Mouse (Mus musculus) layer of hippocampus, postnatal 10 days (tissue): ENCODE results near the gene Abcd4. TPM values are rescaled to one million over a fixed set of nuclear protein-coding genes. Genes with fewer than 3 reads are reported as not detected.

ENCODE experiments used
- DNase-seq, 2 experiments: peaks; one replicate each; pipeline ENCODE4 v3.0.0; 2021; ENCODE audit warnings: low spot score in 2 of 2
- long read RNA-seq: library from polyadenylated mRNA; stranded (forward); transcript quantifications from one replicate; pipeline ENCODE4 v2.0.0, GENCODE M21; 2023
- total RNA-seq, 2 experiments: library from RNA; stranded (reverse); gene quantifications; 2 replicates each; pipeline ENCODE4 v1.2.3; 2021

Abcd4 gene
- 10 to 100 TPM; 11.7 to 13.2 TPM for total RNA-seq
- long read RNA-seq, transcript Abcd4-201 (19 exons, 2,309 nt), result major isoform, 5 of 10 reads
- long read RNA-seq, partial matches to known transcripts, result 1 of 10 reads
- long read RNA-seq, other reads (novel, unspliced or antisense), result 4 of 10 reads

DNA sequence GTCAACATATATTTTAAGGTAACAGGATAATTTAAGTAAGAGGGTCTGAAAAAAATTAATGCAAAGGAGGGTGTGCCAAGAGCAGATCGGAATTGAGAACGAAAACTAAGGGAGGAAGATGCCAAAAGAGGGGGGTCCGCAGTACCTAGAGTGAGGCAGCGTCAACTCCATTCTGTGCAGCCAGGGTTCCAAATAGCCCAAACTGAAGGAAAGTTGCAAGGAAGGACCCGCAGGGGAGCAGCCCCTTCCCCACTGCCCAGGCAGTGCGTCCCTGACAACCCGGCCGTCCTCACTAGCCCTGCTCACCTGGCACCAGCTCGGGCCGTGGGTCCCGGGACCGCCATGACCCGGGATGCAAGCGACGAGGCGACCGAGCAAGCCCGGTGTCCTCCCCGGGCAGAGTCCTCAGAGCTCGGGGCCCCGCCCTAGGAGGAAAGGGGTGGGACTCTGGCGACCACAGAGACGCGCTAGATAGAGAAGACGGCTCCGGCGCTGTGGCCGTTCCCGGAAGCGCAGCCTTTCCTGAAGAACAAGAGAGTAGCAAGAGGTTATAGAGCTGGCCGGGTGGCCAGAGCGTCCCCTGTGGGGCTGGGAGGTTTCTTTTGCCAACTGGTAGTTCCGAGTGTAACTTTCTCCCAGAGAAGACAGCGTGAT, at the start of gene Abcd4:
TSS of gene Abcd4 (minus strand) at position 437 of the 654 bp plus-strand sequence.
- DNase-seq, result peak; percentile 87 to 92

GRCm38 (mm10) chr12:84653912-84654311, 36.7 kb upstream of the Abcd4 start:
- peak; percentile 80 to 84 for DNase-seq

DNA sequence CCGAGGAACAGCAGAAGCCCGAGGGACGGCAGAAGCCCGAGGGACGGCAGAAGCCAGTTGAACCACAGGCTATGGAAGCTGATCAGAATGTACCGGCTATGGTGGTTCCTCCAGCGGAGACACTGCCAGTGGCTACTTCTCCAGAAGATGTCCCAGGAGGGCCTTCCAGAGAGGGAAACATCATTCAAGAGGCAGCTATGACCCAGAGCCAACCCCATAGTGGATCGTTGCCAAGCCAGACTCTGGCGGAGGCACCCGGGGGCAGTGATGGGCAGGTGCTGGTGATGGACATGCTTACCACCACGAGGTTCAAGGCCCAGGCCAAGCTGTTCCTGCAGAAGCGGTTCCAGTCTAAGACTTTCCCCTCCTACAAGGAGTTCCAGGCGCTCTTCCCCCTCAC, 33.0 kb upstream of the Abcd4 start:
- no peak for DNase-seq

DNA sequence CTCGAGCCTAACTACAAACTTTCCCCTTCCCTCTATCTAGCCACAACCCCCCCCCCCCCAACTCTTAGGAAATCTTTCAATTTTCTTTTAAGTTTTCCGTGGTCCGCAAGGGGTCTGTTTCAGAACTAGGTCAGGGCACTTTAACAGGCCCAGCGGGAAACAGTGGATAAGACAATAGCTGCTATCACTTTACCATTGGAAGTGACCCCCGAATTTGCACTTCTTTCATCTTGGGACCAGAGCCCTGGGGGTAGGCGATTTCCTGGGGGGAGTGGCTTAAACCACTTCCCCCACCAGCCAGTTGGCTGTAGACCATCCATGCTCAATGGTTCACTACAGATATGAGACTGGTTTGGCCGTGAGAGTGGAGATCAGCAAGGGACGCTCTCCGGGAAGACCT, 23.4 kb upstream of the Abcd4 start, which contains the start of gene Vrtn:
TSS of gene Vrtn (plus strand) at position 366 of the 400 bp plus-strand sequence.
- DNase-seq, result no peak

DNA sequence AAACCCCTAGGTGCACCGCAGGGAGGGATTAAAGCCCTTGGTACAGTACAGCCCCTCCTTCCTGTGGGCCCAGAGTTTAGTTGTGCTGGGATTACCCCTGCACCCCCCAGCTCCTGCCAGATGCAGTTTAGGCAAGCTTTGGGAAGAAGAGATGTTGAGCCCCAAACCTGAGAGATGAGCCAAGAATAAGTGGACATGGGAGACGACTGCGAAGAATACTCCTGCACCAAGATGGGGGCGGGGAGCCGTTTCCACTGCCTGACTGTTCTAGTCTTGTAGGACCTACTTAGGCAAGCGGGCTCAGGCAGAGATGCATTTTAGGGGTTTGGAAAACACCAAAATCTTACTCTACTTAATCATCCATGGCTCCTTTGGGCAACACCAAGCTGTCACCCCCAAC, 23.0 kb upstream of the Abcd4 start:
- DNase-seq, result no peak

GRCm38 (mm10) chr12:84631867-84632266, 14.7 kb upstream of the Abcd4 start:
- no peak for DNase-seq

DNA sequence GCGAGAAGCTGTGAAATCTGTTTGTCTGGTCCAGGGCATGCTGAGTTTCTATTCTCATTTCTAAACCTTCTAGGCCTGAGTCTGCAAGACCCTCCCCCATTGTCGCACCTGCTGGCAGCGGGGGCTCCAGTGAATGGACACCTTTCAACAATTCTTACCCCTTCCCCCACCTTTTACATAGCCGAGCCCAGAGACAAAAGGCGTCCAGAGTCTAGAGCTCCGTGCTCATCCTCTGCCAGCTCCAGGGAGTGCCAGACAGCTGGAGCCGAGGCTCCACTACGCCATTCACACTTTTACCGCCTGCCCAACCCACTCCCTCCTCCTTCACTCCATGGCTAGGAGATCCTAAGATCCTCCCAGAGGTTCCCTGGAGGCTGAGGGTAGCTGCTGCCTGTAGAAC, 7.9 kb upstream of the Abcd4 start:
- DNase-seq, result peak in 1 of 2 experiments; percentile 18

DNA sequence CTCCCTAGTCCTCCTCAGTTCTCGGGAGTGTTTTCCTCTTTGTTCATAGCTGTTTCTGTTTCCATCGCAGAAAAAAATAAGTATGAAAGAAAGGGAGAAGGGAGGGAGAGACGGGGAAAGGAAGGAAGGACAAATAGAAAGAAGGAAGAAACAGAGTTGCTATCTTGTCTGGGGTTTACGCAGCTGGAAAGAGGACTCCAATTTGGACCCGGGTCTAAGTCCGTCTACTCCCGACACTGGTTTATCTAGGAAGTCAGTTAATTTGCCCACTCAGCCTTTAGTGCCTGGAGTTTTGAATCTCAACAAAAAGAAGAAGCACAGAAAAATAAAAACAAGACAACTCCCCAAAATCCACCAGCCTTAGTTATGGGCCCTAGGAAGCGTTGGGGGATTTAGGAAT, 7.4 kb upstream of the Abcd4 start:
- no peak for DNase-seq

GRCm38 (mm10) chr12:84620975-84621374, 3.8 kb upstream of the Abcd4 start:
- DNase-seq, result no peak

GRCm38 (mm10) chr12:84617663-84618062, 450 bp upstream of the Abcd4 start:
- no peak for DNase-seq

GRCm38 (mm10) chr12:84614524-84614923, 2.7 kb downstream of the Abcd4 start:
- DNase-seq, result no peak

DNA sequence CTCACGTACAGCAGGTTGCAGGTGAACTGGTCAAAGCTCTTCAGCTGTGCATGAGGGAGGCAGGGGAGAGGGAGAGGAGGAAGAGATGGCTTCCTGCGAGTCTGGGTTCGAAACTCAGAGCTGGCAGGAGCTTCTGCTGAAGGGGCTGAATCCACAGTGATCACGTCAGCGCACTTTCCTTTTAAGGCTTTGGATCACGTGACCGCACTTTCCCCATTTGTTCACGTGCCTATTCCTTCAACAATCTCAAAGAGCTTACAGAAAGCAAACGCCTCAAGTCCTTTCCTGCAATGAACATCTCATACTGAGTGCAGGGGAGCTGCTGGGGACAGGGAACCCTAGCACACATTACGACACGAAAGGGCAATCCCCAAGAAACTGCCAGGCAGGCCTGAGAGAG, 3.2 kb downstream of the Abcd4 start:
- DNase-seq, result no peak

DNA sequence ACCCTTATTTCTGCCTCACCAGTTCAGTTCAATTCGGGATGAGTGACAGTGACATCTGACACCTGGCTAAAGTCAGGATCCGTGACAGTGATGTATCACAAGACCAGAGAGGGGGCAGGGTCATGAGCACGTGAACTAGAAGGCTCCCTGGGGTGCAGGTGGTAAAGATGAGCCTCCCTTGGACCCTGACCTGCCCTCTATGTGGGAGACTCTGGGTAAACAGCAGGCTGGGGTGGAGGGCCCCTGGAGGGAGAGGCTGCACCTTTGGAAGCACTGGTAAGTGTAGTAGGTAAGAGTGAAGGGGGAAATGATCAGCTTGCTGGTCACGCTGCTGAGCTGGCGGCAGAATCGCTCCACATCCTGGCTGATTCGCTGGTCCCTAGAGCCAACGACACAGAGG, 4.7 kb downstream of the Abcd4 start:
- DNase-seq, result no peak

DNA sequence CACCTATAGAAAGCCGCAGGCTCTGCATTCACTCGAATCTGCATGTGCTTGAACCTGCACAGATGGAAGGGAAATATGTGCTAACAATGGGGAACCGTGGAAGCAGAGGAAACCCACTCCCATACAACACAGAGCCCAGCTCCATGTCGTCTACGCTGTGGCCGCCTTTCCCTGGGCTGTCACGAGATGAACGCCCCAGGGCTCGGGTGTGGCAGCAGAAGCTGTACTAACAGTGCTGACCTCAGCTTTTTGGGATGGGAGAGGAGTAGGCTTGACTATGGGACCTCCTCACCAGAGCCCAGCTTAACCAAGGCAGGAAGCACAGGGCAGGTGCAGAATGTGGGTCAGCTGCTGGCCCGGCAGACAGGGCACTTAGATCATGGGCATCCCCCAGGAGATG, 5.5 kb downstream of the Abcd4 start:
- DNase-seq, result no peak

DNA sequence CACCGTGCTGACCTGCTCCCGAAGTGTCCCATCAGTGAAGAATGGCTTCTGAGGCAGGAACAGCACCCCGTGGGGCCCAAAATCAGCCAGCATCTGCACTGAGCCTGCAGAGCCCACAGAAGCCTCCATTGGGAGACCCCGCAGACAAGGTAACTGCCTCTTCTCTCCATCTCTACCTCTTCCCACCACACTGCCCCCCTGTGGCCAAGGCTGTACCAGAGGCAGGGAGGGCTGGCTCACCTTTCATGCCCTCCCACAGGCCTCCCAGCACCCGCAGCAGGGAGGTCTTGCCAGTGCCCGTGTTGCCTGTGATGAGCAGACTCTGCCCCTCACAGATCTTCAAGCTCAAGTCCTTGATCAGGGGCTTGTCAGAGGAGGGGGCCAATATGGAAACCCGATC, 11.4 kb downstream of the Abcd4 start:
- peak in 1 of 2 experiments; percentile 28 for DNase-seq

- no peak for DNase-seq
Observed at GRCm38 (mm10) chr12:84604001-84604400, 13.2 kb downstream of the Abcd4 start.

DNA sequence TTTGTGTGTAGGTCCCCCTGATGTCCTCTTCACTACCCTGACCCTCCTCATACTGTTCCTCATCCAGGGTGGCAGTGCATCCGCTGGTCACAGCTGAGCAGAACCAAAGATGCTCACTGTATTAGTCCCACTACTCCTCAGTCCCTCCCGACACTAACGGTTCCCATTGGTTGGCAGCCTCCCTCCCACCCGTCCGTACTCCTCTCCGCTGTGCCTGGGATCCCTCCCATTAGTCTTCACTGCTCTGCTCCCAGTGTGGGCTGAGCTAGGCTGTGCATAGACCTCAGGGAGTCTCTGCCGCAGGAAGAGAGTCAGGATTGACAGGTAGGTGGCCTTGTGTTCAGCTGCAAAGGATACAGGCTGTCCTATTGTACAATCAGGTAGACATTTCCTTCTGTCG, 18.9 kb downstream of the Abcd4 start:
- no peak for DNase-seq

DNA sequence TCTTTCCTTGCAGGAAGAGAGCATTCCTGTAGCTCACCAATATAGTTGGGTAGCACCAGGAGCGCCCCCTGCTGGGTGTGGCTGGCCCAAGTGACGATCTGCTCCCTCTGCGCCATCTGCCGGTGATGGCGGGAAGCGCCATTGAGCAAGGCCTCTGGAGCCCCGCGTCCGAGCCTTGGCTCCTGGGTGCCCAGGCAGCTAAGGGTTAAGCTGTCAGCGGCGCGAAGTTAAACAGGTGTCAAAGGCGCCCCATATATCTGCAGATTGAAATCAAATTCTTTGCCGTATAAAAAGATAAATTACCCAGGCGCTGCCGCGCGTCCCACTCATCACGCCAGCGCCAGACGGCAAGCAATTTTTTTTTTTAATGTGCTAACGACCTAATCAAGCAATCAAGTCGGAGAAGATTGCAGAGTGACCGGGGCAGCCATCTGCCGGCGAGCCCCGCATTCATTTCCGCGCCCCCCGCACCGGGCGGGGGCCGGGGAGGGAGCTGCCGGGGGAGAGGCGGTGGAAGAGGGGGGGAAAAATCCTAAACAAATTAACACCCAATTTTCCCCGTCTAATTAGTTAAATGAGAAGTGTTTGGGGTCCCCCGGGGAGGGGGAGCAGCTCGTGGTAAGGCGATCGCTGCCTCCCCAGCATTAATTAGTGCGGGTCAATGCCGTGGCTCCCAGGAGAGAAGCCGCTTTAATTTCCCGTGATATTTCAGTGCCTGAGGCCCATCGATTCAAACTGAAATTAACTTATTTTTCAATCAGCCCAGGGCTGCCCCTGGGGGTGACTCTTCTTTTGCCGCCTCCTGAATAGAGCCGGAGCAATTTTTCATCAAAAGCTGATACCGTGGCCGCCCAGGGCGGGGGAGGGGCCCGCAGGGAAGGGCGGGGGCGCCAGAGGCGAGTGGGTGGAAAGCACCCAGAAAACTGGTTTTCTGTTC, 27.1 kb downstream of the Abcd4 start:
- DNase-seq, result peak; percentile 99

- DNase-seq, result no peak
Observed at GRCm38 (mm10) chr12:84581285-84581684, 35.9 kb downstream of the Abcd4 start.

GRCm38 (mm10) chr12:84578440-84578770, 38.8 kb downstream of the Abcd4 start:
- no peak for DNase-seq

DNA sequence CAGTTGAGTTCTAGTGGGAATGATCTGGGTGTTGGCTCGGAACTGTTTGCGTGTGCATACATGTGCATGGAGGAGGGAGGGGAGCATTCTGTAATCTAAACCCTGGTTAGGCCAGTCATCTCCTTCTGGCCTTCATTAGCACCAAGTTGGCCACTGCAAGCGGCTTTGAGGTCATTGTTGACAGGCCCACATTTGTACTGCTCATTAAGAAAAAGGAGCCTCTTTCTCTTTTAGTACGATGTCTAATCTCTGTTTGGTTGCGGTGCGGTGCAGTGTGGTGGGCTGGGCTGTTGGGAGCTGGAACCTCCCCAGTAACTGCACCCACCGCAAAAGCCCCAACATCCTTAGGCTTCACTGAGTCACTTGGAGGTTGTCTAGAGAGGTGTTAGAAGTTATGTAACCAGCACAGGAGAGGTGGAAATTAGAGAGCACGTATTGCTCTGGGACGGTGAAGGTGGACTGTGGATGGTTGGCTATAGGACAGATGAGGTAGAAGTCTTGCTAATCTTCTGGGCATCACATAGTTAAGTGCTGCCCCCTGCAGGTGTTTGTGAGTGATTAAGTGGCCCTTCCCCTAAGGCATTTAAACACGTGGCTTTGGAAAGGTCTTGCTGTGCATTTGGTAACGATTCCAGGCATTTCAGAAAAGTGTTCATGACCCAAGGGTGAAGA, 39.3 kb downstream of the Abcd4 start:
- DNase-seq, result no peak

GRCm38 (mm10) chr12:84573094-84573493, 44.1 kb downstream of the Abcd4 start:
- no peak for DNase-seq
